Mouse (Mus musculus) lung, postnatal 0 days (tissue): Measurements from ENCODE around the gene Btg1. TPM values are rescaled to one million over a fixed set of nuclear protein-coding genes. Genes with fewer than 3 reads are reported as not detected.

ENCODE experiments used
- ATAC-seq: fragments of 200-750 bp; cut with Nextera tagmentation; 2 replicates; pipeline ENCODE4 v1.8.0; 2017; ENCODE audit warnings: moderate library complexity
- DNase-seq: peaks from one replicate; pipeline ENCODE4 v3.0.0-alpha.2; 2016; ENCODE audit warnings: low spot score
- H3K27ac ChIP-seq: fragments of 300-500 bp; sonication (generic); 2 replicates; pipeline ENCODE4 v1.5.1; 2014; ENCODE audit warnings: antibody characterized with exemption, mild to moderate bottlenecking, low read length, mixed read lengths
- H3K27me3 ChIP-seq: fragments of 300-500 bp; sonication (generic); replicated peaks from 2 replicates; pipeline ENCODE4 v1.6.1; 2014; ENCODE audit warnings: low read length, mixed read lengths; ENCODE audit not compliant: insufficient read depth
- H3K36me3 ChIP-seq: fragments of 300-500 bp; sonication (generic); 2 replicates; pipeline ENCODE4 v1.6.1; 2014; ENCODE audit warnings: low read length, mixed read lengths; ENCODE audit not compliant: insufficient read depth
- H3K4me1 ChIP-seq: fragments of 300-500 bp; sonication (generic); 2 replicates; pipeline ENCODE4 v1.6.1; 2014; ENCODE audit warnings: antibody characterized with exemption, low read depth, low read length, mixed read lengths; ENCODE audit not compliant: insufficient read depth
- H3K4me2 ChIP-seq: fragments of 300-500 bp; sonication (generic); replicated peaks from 2 replicates; pipeline ENCODE4 v1.6.1; 2014; ENCODE audit warnings: low read depth, mild to moderate bottlenecking, low read length, moderate library complexity, mixed read lengths
- H3K4me3 ChIP-seq: fragments of 300-500 bp; sonication (generic); 2 replicates; pipeline ENCODE4 v1.5.1; 2014; ENCODE audit warnings: low read depth, low read length
- H3K9ac ChIP-seq: fragments of 300-500 bp; sonication (generic); replicated peaks from 2 replicates; pipeline ENCODE4 v1.6.1; 2014; ENCODE audit warnings: low read depth, mild to moderate bottlenecking
- H3K9me3 ChIP-seq: fragments of 300-500 bp; sonication (generic); 2 replicates; pipeline ENCODE4 v1.6.1; 2016; ENCODE audit warnings: low read length, mixed read lengths
- CTCF ChIP-seq: IDR thresholded peaks from 2 replicates; pipeline ENCODE4 v1.5.1; 2016; ENCODE audit warnings: antibody characterized with exemption, mild to moderate bottlenecking
- EP300 ChIP-seq: IDR thresholded peaks from 2 replicates; pipeline ENCODE4 v1.6.1; 2016; ENCODE audit warnings: antibody characterized with exemption, mild to moderate bottlenecking, control low read depth
- WGBS: fragments of 180-500 bp; shearing (Covaris S2); extraction: QIAGEN DNeasy Blood & Tissue Kit; methylation state at CpG from one replicate; pipeline ENCODE4 v1.1.7; 2014; 5-methylcytosine and 5-hydroxymethylcytosine counted together
- polyA plus RNA-seq: library from polyadenylated mRNA; unstranded; fragments of >200 nt; fragmentation: Nextera tagmentation; extraction: Ambion mirVana; gene quantifications from 2 replicates; pipeline ENCODE4 v1.2.1, GENCODE M21; 2015

Btg1 gene
- 72.3 and 78.1 TPM in 2 replicates for polyA plus RNA-seq

GRCm38 (mm10) chr10:96616709-96617116, at the start of gene Btg1:
Gene Btg1, plus strand, starts transcription at chr10:96617006.
- Histone ChIP-seq H3K4me2 (peak within 1 kb of the TSS; percentile 67), H3K9me3 (no peaks in the 10 kb centered on the region), H3K27ac (peak within 1 kb of the TSS; percentile 97), H3K36me3 (peaks cover 5% of the 10 kb centered on the region; the same call in 1 of the 2 replicates), H3K27me3 (no peaks in the 10 kb centered on the region), H3K4me3 (peak within 1 kb of the TSS; percentile 100), H3K9ac (peak within 1 kb of the TSS; percentile 99), H3K4me1 (no peaks in the 10 kb centered on the region; the same call in 1 of the 2 replicates)
- WGBS, result under 1% methylated on average over 32 of the region's 37 CpGs
- TF ChIP-seq CTCF, result peak; percentile 62
- TF ChIP-seq EP300, result no peak
- DNase-seq (peak; percentile 100), ATAC-seq (peak; percentile 95)

DNA sequence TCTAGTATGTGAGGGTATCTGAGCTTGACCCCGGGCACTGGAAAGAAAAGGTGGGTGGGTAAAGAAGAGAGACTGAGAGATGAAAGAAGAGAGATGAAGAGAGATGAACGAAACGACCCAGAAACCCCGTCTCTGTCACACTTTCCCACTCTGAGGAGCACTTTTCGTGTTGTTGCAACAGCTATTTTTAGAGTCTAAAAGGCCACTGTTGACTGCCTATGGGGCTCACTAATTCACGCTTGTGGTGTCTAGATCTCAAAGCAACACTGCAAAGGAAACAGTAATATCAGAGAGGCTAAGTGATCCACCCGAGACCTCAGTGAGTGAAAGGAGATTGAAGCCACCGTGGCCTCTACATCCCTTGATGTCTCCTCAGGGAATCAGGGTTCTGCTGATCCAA, 47.3 kb upstream of the Btg1 start:
- H3K4me2 ChIP-seq, result no peak overlapping the region
- no peaks in the 10 kb centered on the region for H3K9me3 ChIP-seq
- DNase-seq (no peak), ATAC-seq (no peak)
- TF ChIP-seq CTCF (no peak), EP300 (no peak)
- H3K4me3 ChIP-seq, result no peak overlapping the region
- no peak overlapping the region for H3K9ac ChIP-seq
- no peaks in the 10 kb centered on the region for H3K27me3 ChIP-seq
- WGBS, result 62% methylated on average over 8 of the region's 8 CpGs
- H3K27ac ChIP-seq, result no peak overlapping the region
- H3K36me3 ChIP-seq, result no peaks in the 10 kb centered on the region
- H3K4me1 ChIP-seq, result no peaks in the 10 kb centered on the region

DNA sequence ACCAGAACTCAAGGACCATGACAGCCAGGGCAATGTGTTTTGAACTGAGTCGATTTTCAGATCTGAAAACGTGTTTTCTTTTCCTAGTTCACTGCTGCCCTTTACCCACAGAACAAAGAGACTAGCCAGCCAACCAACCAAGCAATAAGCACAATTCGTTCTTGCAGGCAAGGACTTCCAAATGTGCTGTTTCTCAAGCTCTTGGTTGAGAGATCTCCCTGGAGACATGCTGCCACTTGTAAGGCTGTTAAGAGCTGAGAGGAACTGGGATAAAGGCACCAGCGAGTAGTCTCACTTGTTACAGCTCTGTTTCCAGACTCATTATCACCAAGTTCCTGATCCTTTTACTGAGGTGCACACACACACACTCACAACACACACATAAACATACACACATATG, 45.6 kb upstream of the Btg1 start:
- no peak for ATAC-seq
- no peaks in the 10 kb centered on the region for H3K9me3 ChIP-seq
- DNase-seq, result no peak
- H3K4me1 ChIP-seq, result no peaks in the 10 kb centered on the region
- no peak overlapping the region for H3K4me3 ChIP-seq
- no peak overlapping the region for H3K4me2 ChIP-seq
- H3K27me3 ChIP-seq, result no peaks in the 10 kb centered on the region
- no peak for TF ChIP-seq EP300
- TF ChIP-seq CTCF, result no peak
- 54% methylated on average over 4 of the region's 4 CpGs for WGBS
- H3K9ac ChIP-seq, result no peak overlapping the region
- H3K27ac ChIP-seq, result no peak overlapping the region
- no peaks in the 10 kb centered on the region for H3K36me3 ChIP-seq

DNA sequence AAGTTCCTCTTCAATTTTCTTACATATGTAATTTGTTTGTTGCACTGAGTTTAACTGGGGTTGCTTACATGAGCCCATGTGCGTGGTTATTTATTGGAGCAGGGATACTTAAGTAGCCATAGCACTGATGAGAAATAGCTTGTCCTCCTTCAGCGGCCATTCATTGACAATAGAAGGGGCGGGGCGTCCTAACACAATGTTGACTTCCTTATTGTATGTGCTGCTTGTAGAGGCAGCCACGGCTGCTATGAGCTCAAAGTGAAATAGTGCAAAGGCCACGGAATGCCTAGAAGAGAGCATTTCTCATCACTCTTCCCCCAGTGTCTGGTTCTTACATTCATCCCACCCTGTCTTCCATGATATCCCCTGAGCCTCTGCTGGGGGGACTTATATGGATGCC, 42.0 kb upstream of the Btg1 start:
- no peaks in the 10 kb centered on the region for H3K4me1 ChIP-seq
- H3K27ac ChIP-seq, result no peak overlapping the region
- no peaks in the 10 kb centered on the region for H3K36me3 ChIP-seq
- no peak overlapping the region for H3K4me2 ChIP-seq
- H3K4me3 ChIP-seq, result no peak overlapping the region
- WGBS, result 70% methylated on average over 6 of the region's 6 CpGs
- TF ChIP-seq EP300 (no peak), CTCF (no peak)
- H3K9me3 ChIP-seq, result no peaks in the 10 kb centered on the region
- no peak for ATAC-seq
- DNase-seq, result no peak
- H3K9ac ChIP-seq, result no peak overlapping the region
- H3K27me3 ChIP-seq, result no peaks in the 10 kb centered on the region

GRCm38 (mm10) chr10:96575338-96575737, 41.5 kb upstream of the Btg1 start:
- Histone ChIP-seq H3K27ac (no peak overlapping the region), H3K9ac (no peak overlapping the region), H3K36me3 (no peaks in the 10 kb centered on the region), H3K4me1 (no peaks in the 10 kb centered on the region), H3K27me3 (no peaks in the 10 kb centered on the region), H3K9me3 (no peaks in the 10 kb centered on the region), H3K4me2 (no peak overlapping the region), H3K4me3 (no peak overlapping the region)
- no peak for ATAC-seq
- no peak for DNase-seq
- WGBS, result 80% methylated on average over 5 of the region's 5 CpGs
- no peak for TF ChIP-seq CTCF
- no peak for TF ChIP-seq EP300

GRCm38 (mm10) chr10:96578924-96579323, 37.9 kb upstream of the Btg1 start:
- ATAC-seq (no peak), DNase-seq (peak; percentile 68)
- H3K27ac ChIP-seq, result no peak overlapping the region
- H3K4me2 ChIP-seq, result no peak overlapping the region
- H3K27me3 ChIP-seq, result no peaks in the 10 kb centered on the region
- no peaks in the 10 kb centered on the region for H3K4me1 ChIP-seq
- no peaks in the 10 kb centered on the region for H3K36me3 ChIP-seq
- no peak for TF ChIP-seq EP300
- TF ChIP-seq CTCF, result no peak
- no peak overlapping the region for H3K4me3 ChIP-seq
- H3K9me3 ChIP-seq, result no peaks in the 10 kb centered on the region
- no peak overlapping the region for H3K9ac ChIP-seq
- WGBS, result 75% methylated on average over 5 of the region's 5 CpGs

GRCm38 (mm10) chr10:96579436-96579835, 37.4 kb upstream of the Btg1 start:
- no peak overlapping the region for H3K27ac ChIP-seq
- no peaks in the 10 kb centered on the region for H3K9me3 ChIP-seq
- no peak overlapping the region for H3K9ac ChIP-seq
- H3K4me2 ChIP-seq, result no peak overlapping the region
- no peaks in the 10 kb centered on the region for H3K4me1 ChIP-seq
- WGBS, result 44% methylated on average over 4 of the region's 4 CpGs
- H3K27me3 ChIP-seq, result no peaks in the 10 kb centered on the region
- TF ChIP-seq CTCF (no peak), EP300 (no peak)
- no peak overlapping the region for H3K4me3 ChIP-seq
- peak; percentile 19 for DNase-seq
- no peak for ATAC-seq
- no peaks in the 10 kb centered on the region for H3K36me3 ChIP-seq
